Mouse (Mus musculus): ENCODE measurements at regions not wholly inside any gene's neighbourhood (a gene's known extent, or its start where the extent isn't known, plus 50 kb on each side); places are given as distances from the start of the nearest gene placed in this dataset.

GRCm38 (mm10) chr8:96362853-96363445 lies 474.6 kb upstream of the Got2 start:
- TF ChIP-seq POLR2A (IDR thresholded peaks at IDR 0.05; ENCODE audit: borderline replicate concordance, extremely low read depth, insufficient read depth, insufficient read length, poor library complexity, severe bottlenecking) (no peak), CTCF (IDR thresholded peaks at IDR 0.05; ENCODE audit: borderline replicate concordance, extremely low read depth, insufficient read depth, insufficient read length) (no peak)

Data from brain, embryonic 14.5 days (tissue).